Mouse (Mus musculus): ENCODE measurements around the gene Gm13030.

DNA sequence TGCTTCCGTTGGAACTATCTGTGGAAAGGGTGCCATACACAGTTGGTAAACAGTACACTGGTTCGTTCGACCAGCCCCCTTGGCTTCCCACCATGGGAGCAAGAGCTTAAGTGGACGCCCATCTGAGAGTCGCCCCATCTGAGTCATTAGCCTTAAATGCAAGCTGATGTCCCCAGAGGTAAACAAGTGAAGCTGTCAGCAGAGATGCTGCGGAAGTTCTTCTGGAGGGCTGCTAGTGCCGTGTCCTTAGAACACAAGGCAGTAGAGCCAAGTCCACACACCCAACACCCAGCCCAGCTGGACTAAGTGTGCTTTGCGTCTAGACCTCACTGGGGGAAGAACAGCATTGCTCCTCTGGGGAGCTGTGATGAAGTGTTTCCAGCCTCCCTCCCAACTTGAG is 15.9 kb upstream of the Gm13030 start:
- TF ChIP-seq EP300 (IDR thresholded peaks at IDR 0.05) (no peak), CTCF (IDR thresholded peaks at IDR 0.05) (no peak)

All from lung, postnatal 0 days (tissue).